Mouse (Mus musculus) frontal cortex, adult (tissue): ENCODE results near the gene Arl5c.

Source experiments
- ATAC-seq: cut with Nextera tagmentation; 2 replicates; pipeline ENCODE4 v1.9.2; 2017; ENCODE audit warnings: mild to moderate bottlenecking, moderate library complexity, mixed read lengths; ENCODE audit not compliant: low TSS enrichment

Arl5c gene

GRCm38 (mm10) chr11:98019883-98020610 is 24.1 kb upstream of the Arl5c start:
- ATAC-seq, result no peak

- ATAC-seq, result peak; percentile 69
Observed at GRCm38 (mm10) chr11:98018858-98019641, 23.1 kb upstream of the Arl5c start.

- no peak for ATAC-seq
Observed at GRCm38 (mm10) chr11:98018222-98018621, 22.2 kb upstream of the Arl5c start.

- ATAC-seq, result no peak
Observed at GRCm38 (mm10) chr11:98016824-98017223, 20.8 kb upstream of the Arl5c start.

- no peak for ATAC-seq
Observed at GRCm38 (mm10) chr11:98016177-98016576, 20.2 kb upstream of the Arl5c start.

- ATAC-seq, result no peak
Observed at GRCm38 (mm10) chr11:98012831-98013230, 16.9 kb upstream of the Arl5c start.

GRCm38 (mm10) chr11:98011716-98012115 is 15.7 kb upstream of the Arl5c start:
- peak; percentile 44; the same call in 1 of the 2 replicates for ATAC-seq

GRCm38 (mm10) chr11:98008087-98008486 is 12.1 kb upstream of the Arl5c start:
- ATAC-seq, result no peak

- no peak for ATAC-seq
Observed at GRCm38 (mm10) chr11:98005686-98006085, 9.7 kb upstream of the Arl5c start.

- ATAC-seq, result no peak
Observed at GRCm38 (mm10) chr11:98005076-98005475, 9.1 kb upstream of the Arl5c start.

GRCm38 (mm10) chr11:98004161-98004560 is 8.2 kb upstream of the Arl5c start:
- ATAC-seq, result peak; percentile 27

- no peak for ATAC-seq
Observed at GRCm38 (mm10) chr11:98003171-98003671, 7.2 kb upstream of the Arl5c start.

- ATAC-seq, result no peak
Observed at GRCm38 (mm10) chr11:98002627-98003026, 6.6 kb upstream of the Arl5c start.

- no peak for ATAC-seq
Observed at GRCm38 (mm10) chr11:98001986-98002385, 6.0 kb upstream of the Arl5c start.

GRCm38 (mm10) chr11:98001351-98001824 is 5.4 kb upstream of the Arl5c start:
- no peak for ATAC-seq

- ATAC-seq, result no peak
Observed at GRCm38 (mm10) chr11:98000378-98001140, 4.6 kb upstream of the Arl5c start.

GRCm38 (mm10) chr11:97999748-98000147 is 3.8 kb upstream of the Arl5c start:
- ATAC-seq, result no peak

GRCm38 (mm10) chr11:97998898-97999608 is 3.1 kb upstream of the Arl5c start:
- ATAC-seq, result no peak

GRCm38 (mm10) chr11:97998074-97998793 is 2.3 kb upstream of the Arl5c start:
- ATAC-seq, result no peak

- ATAC-seq, result no peak
Observed at GRCm38 (mm10) chr11:97997387-97997960, 1.5 kb upstream of the Arl5c start.
